In the genomic region with DNA sequence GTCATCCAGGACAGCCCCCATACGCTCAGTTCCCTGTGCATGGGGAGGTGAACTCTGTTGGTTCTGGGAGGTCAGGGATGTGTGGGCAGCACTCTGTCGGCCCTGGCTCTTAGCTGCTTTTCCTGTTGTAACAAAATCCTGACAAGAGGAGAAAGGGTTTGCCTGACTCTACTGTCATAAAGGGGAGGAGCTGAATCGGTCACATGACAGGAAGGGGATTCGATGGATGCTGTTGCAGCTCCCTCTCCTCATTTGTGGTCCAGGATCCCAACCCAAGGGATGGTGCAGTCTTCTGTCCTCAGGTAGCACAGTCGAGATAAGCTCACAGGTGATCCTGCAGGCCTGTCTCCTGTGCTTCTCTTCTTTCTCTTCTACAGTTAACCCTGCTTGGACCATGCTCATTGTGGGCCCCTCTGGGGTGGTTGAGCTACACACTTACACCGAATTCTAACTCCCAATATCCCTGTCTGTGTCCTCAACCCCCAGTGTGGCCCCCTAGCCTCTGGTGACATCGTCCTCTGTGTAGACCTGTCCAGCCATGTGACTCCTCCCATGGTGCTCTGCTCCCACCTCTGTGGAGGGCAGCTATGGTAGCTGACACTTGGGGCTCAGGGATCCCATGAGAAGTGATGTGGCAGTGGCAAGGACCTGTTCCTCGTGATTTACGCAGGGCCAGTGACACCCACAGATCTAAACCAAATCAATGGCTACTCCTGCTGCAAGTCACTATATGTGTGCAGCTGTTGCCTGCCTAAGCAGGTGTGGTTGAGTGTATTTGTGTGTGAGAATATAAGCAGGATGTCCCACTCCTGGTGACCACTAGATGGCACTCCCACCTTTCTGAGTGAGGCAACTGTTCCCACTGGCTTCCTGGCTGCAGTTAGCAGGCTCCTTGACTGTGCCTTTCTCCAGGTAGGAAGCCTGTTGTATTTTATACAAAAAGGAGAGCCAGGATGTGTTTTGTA, we compare ENCODE assay signal across 9 mouse cellular contexts. TPM values are rescaled to one million over a fixed set of nuclear protein-coding genes. Genes with fewer than 3 reads are reported as not detected.
A peak's percentile ranks its signal among the peaks of the same experiment; 100 is the strongest.
DNase-seq lines count a peak whose midpoint lies in the region; ATAC-seq and TF ChIP-seq lines count a peak whose summit lies in the region.
"Had no signal": no experiment of that assay in that cellular context is flagged by ENCODE, and none has a peak within 500 bp of the region (broad histone marks: within the 10 kb centered on the region; RNA-seq: fewer than 3 reads in every experiment).

No protein-coding gene starts in this region.

- peaks cover 28% of the 10 kb centered on the region; the same call in 1 of the 2 replicates for H3K36me3 ChIP-seq in ES-E14 (ENCODE audit: control insufficient read depth, insufficient read depth, low read length, poor library complexity, severe bottlenecking)
- peaks cover 98% of the 10 kb centered on the region for H3K36me3 ChIP-seq in forebrain, embryonic 10.5 days (replicated peaks)
- peaks cover 9% of the 10 kb centered on the region; the same call in 1 of the 2 replicates for H3K36me3 ChIP-seq in liver, embryonic 16.5 days (ENCODE audit: control insufficient read depth, insufficient read depth)
- peaks cover 78% of the 10 kb centered on the region for H3K36me3 ChIP-seq in neural tube, embryonic 13.5 days
- peaks cover 31% of the 10 kb centered on the region for H3K36me3 ChIP-seq in stomach, postnatal 0 days (ENCODE audit: control insufficient read depth, insufficient read depth, low read length)

- DNase-seq in ES-E14 (ENCODE audit: low read depth, low spot score), result peak; percentile 73
- DNase-seq in c-Kit-negative CD71-positive TER-119-positive erythroid progenitor cells, embryonic 14.5 days (ENCODE audit: low read depth, low spot score), result peak; percentile 44
- DNase-seq in forebrain, embryonic 10.5 days (ENCODE audit: extremely low spot score, low spot score), result peak; percentile 71
- DNase-seq in heart, postnatal 36 days, result peak; percentile 68 to 69
- DNase-seq in large intestine, adult 2 months (ENCODE audit: low read depth, low spot score), result peak; percentile 36
- peak; percentile 74 for DNase-seq in stomach, postnatal 0 days (ENCODE audit: low spot score)

- H3K9me3 ChIP-seq in ES-E14 (ENCODE audit: control insufficient read depth, insufficient read depth, low read depth, low read length), result no peaks in the 10 kb centered on the region
- no peaks in the 10 kb centered on the region for H3K9me3 ChIP-seq in forebrain, embryonic 10.5 days
- no peaks in the 10 kb centered on the region for H3K9me3 ChIP-seq in liver, embryonic 16.5 days (replicated peaks; ENCODE audit: control insufficient read depth, low read length)
- H3K9me3 ChIP-seq in neural tube, embryonic 13.5 days, result no peaks in the 10 kb centered on the region
- H3K9me3 ChIP-seq in stomach, postnatal 0 days (ENCODE audit: control insufficient read depth, low read length), result no peaks in the 10 kb centered on the region

- no peaks in the 10 kb centered on the region; a peak in 1 of 4 replicates for H3K4me1 ChIP-seq in ES-E14 (ENCODE audit: control insufficient read depth in 2 of 2, insufficient read depth in 2 of 2, low read length in 2 of 2, poor library complexity in 1 of 2)
- 0 out of 2 replicates have a peak, but pooled peaks cover 5% of the 10 kb centered on the region for H3K4me1 ChIP-seq in forebrain, embryonic 10.5 days
- H3K4me1 ChIP-seq in liver, embryonic 16.5 days (ENCODE audit: control insufficient read depth, low read depth, low read length), result no peaks in the 10 kb centered on the region
- H3K4me1 ChIP-seq in neural tube, embryonic 13.5 days (replicated peaks), result peaks cover 22% of the 10 kb centered on the region
- H3K4me1 ChIP-seq in stomach, postnatal 0 days (replicated peaks; ENCODE audit: control insufficient read depth, insufficient read depth), result no peaks in the 10 kb centered on the region

- WGBS in forebrain, embryonic 10.5 days, result 72% methylated on average over 9 of the region's 9 CpGs
- WGBS in large intestine, adult 2 months, result 55% methylated on average over 9 of the region's 9 CpGs
- 49% methylated on average over 9 of the region's 9 CpGs for WGBS in liver, embryonic 16.5 days (ENCODE audit: insufficient replicate concordance)
- WGBS in neural tube, embryonic 13.5 days, result 73% methylated on average over 9 of the region's 9 CpGs
- 59% methylated on average over 9 of the region's 9 CpGs for WGBS in stomach, postnatal 0 days

- no peak for TF ChIP-seq EP300 in stomach, postnatal 0 days (optimal IDR thresholded peaks at IDR 0.05)

- H3K9ac ChIP-seq in ES-E14 (ENCODE audit: insufficient read depth, low read depth, low read length, poor library complexity, severe bottlenecking), result no peak overlapping the region
- no peak overlapping the region for H3K9ac ChIP-seq in liver, embryonic 16.5 days (ENCODE audit: low read depth, low read length)
- H3K9ac ChIP-seq in neural tube, embryonic 13.5 days, result no peak overlapping the region
- no peak overlapping the region for H3K9ac ChIP-seq in stomach, postnatal 0 days (ENCODE audit: low read length)

- H3K4me3 ChIP-seq in ES-E14 (ENCODE audit: insufficient read depth in 1 of 2, low read depth in 1 of 2, low read length in 2 of 2, poor library complexity in 1 of 2, severe bottlenecking in 1 of 2), result no peak overlapping the region
- no peak overlapping the region for H3K4me3 ChIP-seq in forebrain, embryonic 10.5 days
- H3K4me3 ChIP-seq in liver, embryonic 16.5 days (ENCODE audit: low read depth, low read length), result no peak overlapping the region
- no peak overlapping the region for H3K4me3 ChIP-seq in neural tube, embryonic 13.5 days
- no peak overlapping the region for H3K4me3 ChIP-seq in stomach, postnatal 0 days (ENCODE audit: low read depth, low read length)

- H3K4me2 ChIP-seq in liver, embryonic 16.5 days (ENCODE audit: low read depth, low read length), result no peak overlapping the region
- H3K4me2 ChIP-seq in neural tube, embryonic 13.5 days, result no peak overlapping the region
- no peak overlapping the region for H3K4me2 ChIP-seq in stomach, postnatal 0 days (replicated peaks; ENCODE audit: low read depth)

- in situ Hi-C loops in ES-E14 (cut with MboI; ENCODE audit: low sequenced_read_pairs in 2 of 2, unreplicated experiment in 2 of 2), result loop anchor here in 1 of 2 experiments (10.0 kb wide), 1 partner anchor 198 kb away; a partner anchor contains a TSS

- ATAC-seq in liver, embryonic 16.5 days (ENCODE audit: low read depth), result peak; percentile 48; the same call in 1 of the 2 replicates
- ATAC-seq in neural tube, embryonic 13.5 days (ENCODE audit: low read depth), result peak; percentile 69
- ATAC-seq in stomach, postnatal 0 days (ENCODE audit: low FRiP score, low TSS enrichment), result peak; percentile 48

- H3K27me3 ChIP-seq in forebrain, embryonic 10.5 days (ENCODE audit: poor library complexity, severe bottlenecking), result no peaks in the 10 kb centered on the region
- H3K27me3 ChIP-seq in liver, embryonic 16.5 days (ENCODE audit: control insufficient read depth, insufficient read depth, low read depth, low read length), result no peaks in the 10 kb centered on the region
- no peaks in the 10 kb centered on the region for H3K27me3 ChIP-seq in neural tube, embryonic 13.5 days
- no peaks in the 10 kb centered on the region for H3K27me3 ChIP-seq in stomach, postnatal 0 days (ENCODE audit: control insufficient read depth, insufficient read depth, low read length)

- H3K27ac ChIP-seq in ES-E14 (ENCODE audit: insufficient read depth, low read depth, low read length, poor library complexity, severe bottlenecking), result no peak overlapping the region
- H3K27ac ChIP-seq in forebrain, embryonic 10.5 days, result no peak overlapping the region
- H3K27ac ChIP-seq in liver, embryonic 16.5 days (ENCODE audit: low read length), result no peak overlapping the region
- no peak overlapping the region; the same call in 1 of the 2 replicates for H3K27ac ChIP-seq in neural tube, embryonic 13.5 days (replicated peaks)
- no peak overlapping the region for H3K27ac ChIP-seq in stomach, postnatal 0 days (replicated peaks)
- H3K27ac ChIP-seq: macrophage had no signal

- TF ChIP-seq CTCF in stomach, postnatal 0 days (IDR thresholded peaks at IDR 0.05; ENCODE audit: low read depth), result peak; percentile 98

- intact Hi-C loops in heart, postnatal 36 days (cut with DNase I), result loop anchor here (1.0 to 2.0 kb wide), 3 partner anchors 122 to 312 kb away; a partner anchor contains a TSS

TF ChIP-seq in ES-E14, 5 proteins besides CTCF, POLR2A, EP300 and RAD21:
- TF ChIP-seq MAFK (IDR thresholded peaks at IDR 0.05; ENCODE audit: insufficient read depth, low read depth, low read length) (no peak), ZC3H11A (IDR thresholded peaks at IDR 0.05; ENCODE audit: borderline replicate concordance, low read depth, low read length) (peak; percentile 94)

RNA-seq across cellular contexts. Expression of a gene that starts 31.3 kb away (rescaled TPM):
- total RNA-seq in ES-E14 (2012; rRNA removed), result 21.1 and 43.7 TPM in 2 replicates
- polyA plus RNA-seq in forebrain, embryonic 10.5 days (2016; fragmentation: Nextera tagmentation; extraction: Ambion mirVana), result 35.9 and 39.6 TPM in 2 replicates
- 10 to 100 TPM; 38.0 to 40.9 TPM for total RNA-seq in heart, postnatal 36 days (2021)
- polyA plus RNA-seq in large intestine, adult 2 months (2012; rRNA removed), result 16.4 and 22.7 TPM in 2 replicates
- polyA plus RNA-seq in liver, embryonic 16.5 days (2015; fragmentation: Nextera tagmentation; extraction: Ambion mirVana), result 6.3 and 7.0 TPM in 2 replicates
- 72.1 and 77.9 TPM in 2 replicates for polyA plus RNA-seq in neural tube, embryonic 13.5 days (2015; fragmentation: Nextera tagmentation; extraction: Ambion mirVana)
- 13.5 and 15.0 TPM in 2 replicates for polyA plus RNA-seq in stomach, postnatal 0 days (2015; fragmentation: Nextera tagmentation; extraction: Ambion mirVana)

RNA-seq across cellular contexts. Expression of a gene that starts 54.1 kb away (rescaled TPM):
- 238 and 265 TPM in 2 replicates for total RNA-seq in ES-E14 (2012; rRNA removed)
- 331 and 343 TPM in 2 replicates for polyA plus RNA-seq in forebrain, embryonic 10.5 days (2016; fragmentation: Nextera tagmentation; extraction: Ambion mirVana)
- 1 to 10 TPM; 2.8 to 3.3 TPM for total RNA-seq in heart, postnatal 36 days (2021)
- 29.2 and 30.7 TPM in 2 replicates for polyA plus RNA-seq in large intestine, adult 2 months (2012; rRNA removed)
- polyA plus RNA-seq in liver, embryonic 16.5 days (2015; fragmentation: Nextera tagmentation; extraction: Ambion mirVana), result 86.0 and 89.7 TPM in 2 replicates
- 20.0 and 27.4 TPM in 2 replicates for polyA plus RNA-seq in neural tube, embryonic 13.5 days (2015; fragmentation: Nextera tagmentation; extraction: Ambion mirVana)
- polyA plus RNA-seq in stomach, postnatal 0 days (2015; fragmentation: Nextera tagmentation; extraction: Ambion mirVana), result 18.4 and 19.5 TPM in 2 replicates

RNA-seq across cellular contexts. Expression of a gene that starts 57.1 kb away (rescaled TPM):
- 0.21 TPM in 1 of 2 replicates, not detected in the other for total RNA-seq in ES-E14 (2012; rRNA removed)
- polyA plus RNA-seq in forebrain, embryonic 10.5 days (2016; fragmentation: Nextera tagmentation; extraction: Ambion mirVana), result not detected in 2 replicates
- not detected for total RNA-seq in heart, postnatal 36 days (2021)
- polyA plus RNA-seq in large intestine, adult 2 months (2012; rRNA removed), result not detected in 2 replicates
- not detected in 2 replicates for polyA plus RNA-seq in liver, embryonic 16.5 days (2015; fragmentation: Nextera tagmentation; extraction: Ambion mirVana)
- not detected in 2 replicates for polyA plus RNA-seq in neural tube, embryonic 13.5 days (2015; fragmentation: Nextera tagmentation; extraction: Ambion mirVana)
- polyA plus RNA-seq in stomach, postnatal 0 days (2015; fragmentation: Nextera tagmentation; extraction: Ambion mirVana), result not detected in 2 replicates
- polyA plus RNA-seq: macrophage had no signal
